Mouse (Mus musculus): ENCODE measurements at regions not wholly inside any gene's neighbourhood (a gene's known extent, or its start where the extent isn't known, plus 50 kb on each side); places are given as distances from the start of the nearest gene placed in this dataset.

GRCm38 (mm10) chr8:41831713-41832112 lies 414.8 kb upstream of the Frg1 start:
- Histone ChIP-seq H3K4me1 (ENCODE audit: control insufficient read depth in 1 of 2, insufficient read depth in 2 of 2) (no peaks in the 10 kb centered on the region), H3K9ac (ENCODE audit: insufficient read depth, low read depth) (no peak overlapping the region), H3K4me3 (replicated peaks in 1 of 3; ENCODE audit: low read depth in 2 of 3, low read length in 2 of 3, poor library complexity in 1 of 3) (no peak overlapping the region), H3K4me2 (ENCODE audit: insufficient read depth, low read depth, poor library complexity, severe bottlenecking) (no peak overlapping the region), H3K9me3 (replicated peaks; ENCODE audit: low read length) (no peaks in the 10 kb centered on the region), H3K27ac (ENCODE audit: insufficient read depth, low read depth) (no peak overlapping the region), H3K36me3 (replicated peaks in 1 of 2; ENCODE audit: control insufficient read depth in 1 of 2, insufficient read depth in 1 of 2, low read length in 1 of 2) (no peaks in the 10 kb centered on the region), H3K79me2 (replicated peaks; ENCODE audit: control insufficient read depth, extremely low read depth, insufficient read depth, poor library complexity, severe bottlenecking) (no peaks in the 10 kb centered on the region), H3K27me3 (replicated peaks) (no peaks in the 10 kb centered on the region)
- DNase-seq (ENCODE audit: extremely low read depth), result no peak
- no peak for TF ChIP-seq MXI1 (IDR thresholded peaks at IDR 0.05; ENCODE audit: low read depth, low read length)
- no peak for TF ChIP-seq MYC (IDR thresholded peaks at IDR 0.05; ENCODE audit: low read depth, low read length)
- no peak for TF ChIP-seq POLR2A (IDR thresholded peaks at IDR 0.05; ENCODE audit: low read depth, low read length)
- TF ChIP-seq CHD2 (IDR thresholded peaks at IDR 0.05; ENCODE audit: low read length), result no peak
- no peak for TF ChIP-seq USF1 (IDR thresholded peaks at IDR 0.05; ENCODE audit: low read depth, low read length)
- TF ChIP-seq SMC3 (IDR thresholded peaks at IDR 0.05; ENCODE audit: low read depth, low read length), result no peak
- TF ChIP-seq RAD21 (IDR thresholded peaks at IDR 0.05; ENCODE audit: low read depth, low read length), result no peak
- TF ChIP-seq NELFE (IDR thresholded peaks at IDR 0.05; ENCODE audit: low read depth, low read length), result no peak
- no peak for TF ChIP-seq BHLHE40 (IDR thresholded peaks at IDR 0.05; ENCODE audit: low read depth, low read length)
- no peak for TF ChIP-seq SIN3A (IDR thresholded peaks at IDR 0.05; ENCODE audit: low read length)
- TF ChIP-seq POLR2AphosphoS2 (IDR thresholded peaks at IDR 0.05; ENCODE audit: low read depth, low read length), result no peak
- no peak for TF ChIP-seq TBP (conservative IDR thresholded peaks at IDR 0.05; ENCODE audit: low read depth, low read length)
- no peak for TF ChIP-seq ELF1 (IDR thresholded peaks at IDR 0.05; ENCODE audit: low read depth, low read length)
- dilution Hi-C loops (cut with MboI; ENCODE audit: extremely low pct_ligation_motif_present, extremely low pct_unique_long_range_greater_than_20kb, low sequenced_read_pairs) (no loop called here), in situ Hi-C loops (cut with MboI; ENCODE audit: low pct_ligation_motif_present, low pct_unique_long_range_greater_than_20kb, low sequenced_read_pairs) (no loop called here)

DNA sequence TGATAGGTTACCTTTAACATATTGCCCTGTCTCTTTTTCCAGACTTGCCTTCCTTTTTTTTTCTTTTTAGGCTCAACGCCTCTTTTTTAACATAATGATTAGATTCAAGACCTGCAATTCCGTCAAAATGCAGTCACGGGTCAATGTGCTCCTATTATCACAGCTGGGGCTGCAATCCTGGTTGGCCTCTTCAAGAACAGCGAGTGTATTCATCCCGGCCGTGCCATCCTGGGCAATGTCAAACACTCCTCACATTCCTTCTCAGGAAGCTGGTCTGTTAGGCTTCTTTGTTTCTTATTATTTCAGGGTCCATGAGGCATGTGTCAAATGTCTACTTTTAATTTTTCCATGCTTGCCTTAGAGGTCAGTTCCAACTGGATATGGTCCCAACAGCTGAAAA lies 413.5 kb upstream of the Frg1 start:
- no peaks in the 10 kb centered on the region for H3K9me3 ChIP-seq (replicated peaks; ENCODE audit: low read length)
- H3K36me3 ChIP-seq (replicated peaks in 1 of 2; ENCODE audit: control insufficient read depth in 1 of 2, insufficient read depth in 1 of 2, low read length in 1 of 2), result no peaks in the 10 kb centered on the region
- in situ Hi-C loops (cut with MboI; ENCODE audit: low pct_ligation_motif_present, low pct_unique_long_range_greater_than_20kb, low sequenced_read_pairs) (no loop called here), dilution Hi-C loops (cut with MboI; ENCODE audit: extremely low pct_ligation_motif_present, extremely low pct_unique_long_range_greater_than_20kb, low sequenced_read_pairs) (no loop called here)
- H3K4me2 ChIP-seq (ENCODE audit: insufficient read depth, low read depth, poor library complexity, severe bottlenecking), result no peak overlapping the region
- no peaks in the 10 kb centered on the region for H3K27me3 ChIP-seq (replicated peaks)
- H3K27ac ChIP-seq (ENCODE audit: insufficient read depth, low read depth), result no peak overlapping the region
- no peak for DNase-seq (ENCODE audit: extremely low read depth)
- H3K9ac ChIP-seq (ENCODE audit: insufficient read depth, low read depth), result no peak overlapping the region
- H3K79me2 ChIP-seq (replicated peaks; ENCODE audit: control insufficient read depth, extremely low read depth, insufficient read depth, poor library complexity, severe bottlenecking), result no peaks in the 10 kb centered on the region
- no peak for TF ChIP-seq USF2 (conservative IDR thresholded peaks at IDR 0.05; ENCODE audit: low read depth, low read length)
- no peak for TF ChIP-seq CTCF (conservative IDR thresholded peaks at IDR 0.05 in 1 of 2, IDR thresholded peaks at IDR 0.05 in 1 of 2; ENCODE audit: low read depth in 2 of 2, low read length in 2 of 2)
- no peak for TF ChIP-seq SIN3A (IDR thresholded peaks at IDR 0.05; ENCODE audit: low read length)
- no peak for TF ChIP-seq E2F4 (IDR thresholded peaks at IDR 0.05; ENCODE audit: insufficient replicate concordance, low read depth, low read length)
- no peak for TF ChIP-seq JUN (IDR thresholded peaks at IDR 0.05; ENCODE audit: insufficient read depth, low read depth, low read length)
- no peak for TF ChIP-seq TBP (conservative IDR thresholded peaks at IDR 0.05; ENCODE audit: low read depth, low read length)
- no peak for TF ChIP-seq MAFK (IDR thresholded peaks at IDR 0.05; ENCODE audit: insufficient replicate concordance, low read length)
- TF ChIP-seq RCOR1 (conservative IDR thresholded peaks at IDR 0.05; ENCODE audit: low read depth, low read length), result no peak
- TF ChIP-seq ZC3H11A (IDR thresholded peaks at IDR 0.05; ENCODE audit: low read depth, low read length), result no peak
- no peaks in the 10 kb centered on the region for H3K4me1 ChIP-seq (ENCODE audit: control insufficient read depth in 1 of 2, insufficient read depth in 2 of 2)
- H3K4me3 ChIP-seq (replicated peaks in 1 of 3; ENCODE audit: low read depth in 2 of 3, low read length in 2 of 3, poor library complexity in 1 of 3), result no peak overlapping the region

All from CH12.LX (cell line).